Mouse (Mus musculus) left cerebral cortex, postnatal 14 days (tissue): ENCODE measurements at regions not wholly inside any gene's neighbourhood (a gene's known extent, or its start where the extent isn't known, plus 50 kb on each side); places are given as distances from the start of the nearest gene placed in this dataset.

Experiments used
- DNase-seq, 2 experiments: peaks; one replicate each; pipeline ENCODE4 v3.0.0; 2021 to 2022; ENCODE audit warnings: low spot score in 2 of 2, mixed read lengths in 1 of 2
- intact Hi-C: fragments of 180-260 bp; cut with DNase I; formaldehyde crosslinking; loops from one replicate; pipeline ENCODE4 v1.15.1; 2025

DNA sequence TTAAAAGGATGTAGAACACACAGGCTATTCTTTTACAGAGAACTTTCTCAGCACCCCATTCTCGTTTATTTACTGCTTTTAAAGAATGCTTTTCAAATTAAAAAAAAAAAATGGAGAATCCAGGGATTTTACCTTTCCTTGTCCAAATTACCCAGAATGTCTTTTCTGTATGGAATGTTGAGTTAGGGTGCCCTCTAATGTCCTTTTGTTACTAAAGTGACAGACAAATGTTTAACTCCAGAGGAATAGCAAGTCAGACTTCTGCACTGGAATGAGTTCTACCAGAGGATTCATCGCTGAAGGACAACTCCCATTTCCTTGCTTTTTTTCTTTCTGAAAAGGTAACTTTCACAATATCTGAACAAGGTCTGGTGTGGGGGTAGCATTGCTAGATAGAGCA is 540.9 kb upstream of the Cylc2 start:
- peak in 1 of 2 experiments; percentile 0 for DNase-seq
- intact Hi-C loops = no loop called here

DNA sequence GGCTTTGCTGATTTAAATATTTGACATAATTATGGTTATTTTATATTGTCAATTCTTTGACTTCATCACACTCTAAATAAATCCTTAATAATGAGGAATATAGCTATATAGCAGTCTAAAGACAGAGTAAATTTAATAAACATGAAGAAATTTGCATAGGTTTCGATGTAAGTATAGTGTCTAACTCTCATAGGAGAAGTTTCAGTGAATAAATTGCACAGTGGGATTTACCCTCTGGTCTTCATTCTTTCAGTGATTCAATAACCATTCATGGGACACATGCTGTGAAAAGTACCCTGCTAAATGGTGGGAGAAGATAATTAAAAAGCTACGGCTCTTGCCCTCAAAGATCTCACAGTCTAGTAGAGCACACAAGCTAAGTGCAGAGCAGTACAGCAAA is 530.5 kb upstream of the Cylc2 start:
- intact Hi-C loops = no loop called here
- DNase-seq = no peak
